Mouse (Mus musculus): ENCODE data around the gene Tk1.

Gene Tk1

GRCm38 (mm10) chr11:117772352-117772751 lies 53.5 kb downstream of the Tk1 start:
- no peak for DNase-seq (ENCODE audit: low spot score in 2 of 2)

- no peak for DNase-seq (ENCODE audit: low spot score in 2 of 2)
Measured at GRCm38 (mm10) chr11:117770407-117770806, 55.5 kb downstream of the Tk1 start.

- no peak for DNase-seq (ENCODE audit: low spot score in 2 of 2)
Measured at GRCm38 (mm10) chr11:117769683-117770047, 56.2 kb downstream of the Tk1 start.

GRCm38 (mm10) chr11:117768725-117769682 lies 56.9 kb downstream of the Tk1 start:
- DNase-seq (ENCODE audit: low spot score in 2 of 2), result no peak

- no peak for DNase-seq (ENCODE audit: low spot score in 2 of 2)
Measured at GRCm38 (mm10) chr11:117766275-117766674, 59.6 kb downstream of the Tk1 start.

Data from thymus, postnatal 10 days (tissue).